Mouse (Mus musculus) heart, embryonic 13.5 days (tissue): Measurements from ENCODE around the gene Nr2f2. TPM values are rescaled to one million over a fixed set of nuclear protein-coding genes. Genes with fewer than 3 reads are reported as not detected.

Experiments used
- ATAC-seq: fragments of 200-750 bp; cut with Nextera tagmentation; 2 replicates; pipeline ENCODE4 v1.8.0; 2017; ENCODE audit warnings: moderate TSS enrichment; ENCODE audit not compliant: insufficient number of reproducible peaks, low FRiP score, low TSS enrichment; ENCODE audit errors: extremely low read depth
- H3K27ac ChIP-seq: fragments of 300-500 bp; sonication (generic); replicated peaks from 2 replicates; pipeline ENCODE4 v1.5.1; 2015; ENCODE audit warnings: moderate library complexity, mild to moderate bottlenecking, inconsistent platforms
- H3K27me3 ChIP-seq: fragments of 300-500 bp; sonication (generic); replicated peaks from 2 replicates; pipeline ENCODE4 v1.6.1; 2015; ENCODE audit warnings: mild to moderate bottlenecking, inconsistent platforms
- H3K36me3 ChIP-seq: fragments of 300-500 bp; sonication (generic); 2 replicates; pipeline ENCODE4 v1.6.1; 2015; ENCODE audit warnings: mild to moderate bottlenecking, inconsistent platforms
- H3K4me1 ChIP-seq: fragments of 300-500 bp; sonication (generic); 2 replicates; pipeline ENCODE4 v1.6.1; 2015; ENCODE audit warnings: inconsistent platforms
- H3K4me2 ChIP-seq: fragments of 300-500 bp; sonication (generic); 2 replicates; pipeline ENCODE4 v1.6.1; 2015; ENCODE audit warnings: inconsistent platforms, mild to moderate bottlenecking, moderate library complexity
- H3K4me3 ChIP-seq: fragments of 300-500 bp; sonication (generic); 2 replicates; pipeline ENCODE4 v1.5.1; 2015; ENCODE audit warnings: moderate library complexity, mild to moderate bottlenecking, inconsistent platforms
- H3K9ac ChIP-seq: fragments of 300-500 bp; sonication (generic); 2 replicates; pipeline ENCODE4 v1.6.1; 2015; ENCODE audit warnings: inconsistent platforms, mild to moderate bottlenecking, moderate library complexity
- H3K9me3 ChIP-seq: fragments of 300-500 bp; sonication (generic); 2 replicates; pipeline ENCODE4 v1.6.1; 2016; ENCODE audit warnings: inconsistent platforms
- WGBS: fragments of 180-500 bp; shearing (Covaris S2); methylation state at CpG from one replicate; pipeline ENCODE4 v1.1.7; 2015; ENCODE audit warnings: mixed read lengths; 5-methylcytosine and 5-hydroxymethylcytosine counted together
- polyA plus RNA-seq: library from polyadenylated mRNA; unstranded; fragments of >200 nt; fragmentation: Nextera tagmentation; extraction: Ambion mirVana; gene quantifications from 2 replicates; pipeline ENCODE4 v1.2.1, GENCODE M21; 2015

The Nr2f2 gene
- polyA plus RNA-seq, 1 experiment from 2014 or later: 27.3 TPM

DNA sequence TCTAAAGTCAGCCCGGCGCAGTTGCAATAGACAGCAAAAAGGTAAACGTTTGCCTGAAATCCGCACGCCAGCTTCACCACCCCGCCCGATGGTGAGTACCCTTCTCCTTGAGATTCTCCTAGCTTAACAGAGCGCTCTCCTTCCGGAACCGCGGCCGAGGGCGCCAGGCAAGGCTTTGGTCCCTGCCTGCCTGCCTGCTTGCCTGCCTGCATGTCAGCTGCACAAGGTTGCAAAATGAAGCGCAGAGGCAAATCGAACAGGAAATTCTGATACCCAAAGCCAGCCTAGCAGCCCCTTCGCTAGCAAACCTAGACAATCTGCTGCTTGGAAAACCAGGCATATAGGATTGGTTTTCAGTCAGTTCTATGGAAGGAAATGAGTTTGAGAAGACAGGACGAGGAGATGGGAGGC is 1.1 kb downstream of the Nr2f2 start:
- WGBS: 2% methylated on average over 17 of the region's 17 CpGs
- Histone ChIP-seq H3K4me1 (peaks cover 25% of the 10 kb centered on the region), H3K9me3 (no peaks in the 10 kb centered on the region), H3K27ac (peak overlapping the region; percentile 89), H3K9ac (peak overlapping the region; percentile 86), H3K36me3 (no peaks in the 10 kb centered on the region), H3K27me3 (peaks cover 64% of the 10 kb centered on the region), H3K4me2 (peak overlapping the region; percentile 66), H3K4me3 (peak overlapping the region; percentile 64)
- no peak for ATAC-seq

DNA sequence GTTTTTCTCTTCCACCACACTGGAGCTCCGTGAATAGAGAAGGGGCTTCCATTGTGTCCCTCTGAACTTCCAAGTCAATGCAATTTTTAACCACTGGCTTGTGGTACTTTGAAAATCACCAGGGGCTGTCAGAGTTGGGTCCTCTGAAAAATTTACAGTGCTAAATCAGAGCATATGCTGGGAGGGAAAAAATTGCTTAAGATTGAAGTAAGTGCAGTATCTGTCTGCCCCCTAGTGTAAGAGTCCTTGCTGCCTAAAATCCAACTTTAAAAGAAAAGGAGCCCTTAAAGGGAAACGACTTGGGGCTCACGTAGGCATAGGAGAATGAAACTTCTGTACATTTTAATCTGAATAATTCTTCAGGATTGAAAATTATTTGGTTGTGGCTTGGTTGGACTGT is 1.7 kb downstream of the Nr2f2 start:
- no peaks in the 10 kb centered on the region for H3K9me3 ChIP-seq
- no peak for ATAC-seq
- H3K9ac ChIP-seq: peak overlapping the region; percentile 86
- H3K27ac ChIP-seq: peak overlapping the region; percentile 89
- peak overlapping the region; percentile 66 for H3K4me2 ChIP-seq
- H3K4me3 ChIP-seq: peak overlapping the region; percentile 64
- no peaks in the 10 kb centered on the region for H3K36me3 ChIP-seq
- peaks cover 58% of the 10 kb centered on the region for H3K27me3 ChIP-seq
- WGBS: 0% methylated on average over 3 of the region's 3 CpGs
- peaks cover 24% of the 10 kb centered on the region for H3K4me1 ChIP-seq

DNA sequence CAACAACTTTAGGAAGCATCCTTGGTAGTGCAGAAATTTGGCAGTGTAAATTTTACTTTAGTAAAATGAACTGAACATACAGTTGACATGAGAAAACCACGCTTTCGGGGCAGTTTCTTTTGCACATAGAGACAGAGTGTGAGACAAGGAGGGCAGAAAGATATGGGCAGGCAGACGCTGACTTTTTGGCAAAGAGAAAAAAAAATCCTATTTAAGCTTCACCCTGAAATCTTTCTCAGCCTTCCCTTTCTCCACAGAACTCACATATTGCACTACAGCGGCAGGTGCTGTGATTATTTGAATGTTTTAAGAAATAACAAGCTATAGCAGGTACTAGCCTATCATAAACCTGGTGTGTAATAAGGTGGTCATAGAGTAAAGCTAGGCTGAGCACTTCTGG is 3.2 kb downstream of the Nr2f2 start:
- H3K27ac ChIP-seq: no peak overlapping the region
- no peaks in the 10 kb centered on the region for H3K9me3 ChIP-seq
- H3K27me3 ChIP-seq: peaks cover 47% of the 10 kb centered on the region
- H3K4me1 ChIP-seq: peaks cover 12% of the 10 kb centered on the region
- peak overlapping the region; percentile 14 for H3K4me3 ChIP-seq
- no peak for ATAC-seq
- WGBS: 30% methylated on average over 4 of the region's 4 CpGs
- peak overlapping the region; percentile 82 for H3K4me2 ChIP-seq
- peak overlapping the region; percentile 33 for H3K9ac ChIP-seq
- H3K36me3 ChIP-seq: no peaks in the 10 kb centered on the region

DNA sequence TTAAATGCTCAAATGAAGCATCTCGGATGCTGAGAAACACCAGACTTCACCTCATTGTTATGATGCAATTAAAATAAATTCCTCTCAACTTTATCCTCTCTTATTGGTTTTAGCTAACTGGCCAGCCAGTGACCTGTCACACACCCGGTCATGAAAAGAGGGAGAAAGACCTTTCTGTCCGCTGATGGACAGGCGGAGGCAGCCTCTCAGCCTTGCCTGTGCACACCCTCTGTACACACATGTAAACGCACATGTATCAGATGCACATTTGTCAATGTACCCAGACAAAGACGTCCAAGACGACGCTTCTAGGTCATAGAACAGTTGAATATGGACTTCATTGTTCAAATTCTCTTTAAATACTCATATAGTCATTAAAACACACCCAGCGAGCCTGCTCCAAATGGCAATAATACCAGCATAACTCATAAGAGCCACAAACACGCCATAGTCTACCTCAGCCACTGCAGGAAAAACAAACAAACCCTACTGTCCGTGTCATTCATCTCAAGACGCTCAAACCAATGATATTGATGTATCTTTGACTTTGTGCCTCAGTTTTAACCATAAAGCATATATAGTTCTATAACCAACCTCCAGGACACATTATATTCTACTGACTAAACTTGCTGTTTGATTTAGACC is 3.9 kb downstream of the Nr2f2 start:
- Histone ChIP-seq H3K27ac (peak overlapping the region; percentile 98), H3K9ac (peak overlapping the region; percentile 81), H3K27me3 (peaks cover 47% of the 10 kb centered on the region), H3K9me3 (no peaks in the 10 kb centered on the region), H3K4me1 (peaks cover 18% of the 10 kb centered on the region), H3K36me3 (peaks cover 2% of the 10 kb centered on the region), H3K4me2 (peak overlapping the region; percentile 82), H3K4me3 (peak overlapping the region; percentile 80)
- 16% methylated on average over 12 of the region's 12 CpGs for WGBS
- no peak for ATAC-seq

DNA sequence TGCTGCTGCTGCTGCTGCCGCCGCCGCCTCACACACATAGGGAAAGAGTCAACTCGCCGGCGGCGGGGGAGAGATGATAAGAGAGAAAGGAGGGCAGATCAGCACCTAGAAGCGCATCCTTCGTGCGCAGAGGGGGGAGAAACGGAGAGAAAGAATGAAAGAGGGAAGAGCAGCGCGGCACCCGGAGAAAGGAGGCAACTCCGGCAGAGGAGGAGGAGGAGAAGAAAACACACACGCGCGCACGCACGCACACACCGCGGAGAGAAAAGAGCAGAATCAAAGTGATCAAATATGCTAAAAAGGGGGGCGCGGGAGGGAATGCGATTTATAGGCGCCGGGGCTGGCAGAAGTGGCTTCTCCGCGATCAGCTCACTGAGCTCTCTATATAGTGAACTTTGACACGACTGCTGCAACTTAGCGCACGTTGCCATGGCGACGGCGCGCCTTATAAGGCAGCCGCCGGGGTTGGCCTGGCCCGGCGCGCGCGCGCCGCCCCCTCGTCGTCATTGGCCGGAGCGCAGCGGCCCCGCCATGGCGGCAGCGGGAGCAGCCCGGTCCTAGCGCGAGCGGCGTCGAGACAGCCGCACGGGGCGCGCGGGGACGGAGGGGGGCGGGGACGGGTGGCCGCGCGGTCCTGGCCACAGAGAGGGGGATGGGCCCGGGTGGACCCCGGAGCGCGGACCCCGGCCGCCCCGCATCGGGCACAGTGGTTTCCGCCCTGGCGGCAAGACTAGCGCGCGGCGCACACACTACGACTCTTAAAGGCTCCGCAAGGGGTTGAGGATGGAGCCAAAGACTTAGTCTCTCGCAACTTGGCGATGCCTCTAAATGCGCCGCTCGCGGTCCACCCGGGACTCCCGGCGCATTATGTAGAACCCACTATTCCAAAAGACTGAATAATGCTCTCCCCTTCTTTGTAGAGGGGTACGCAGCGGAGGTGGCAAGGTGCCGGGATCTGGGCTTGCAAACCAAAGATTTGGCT is 4.9 kb downstream of the Nr2f2 start:
- H3K4me1 ChIP-seq: peaks cover 18% of the 10 kb centered on the region
- H3K9me3 ChIP-seq: no peaks in the 10 kb centered on the region
- peak overlapping the region; percentile 82 for H3K4me2 ChIP-seq
- peaks cover 47% of the 10 kb centered on the region for H3K27me3 ChIP-seq
- peaks cover 10% of the 10 kb centered on the region for H3K36me3 ChIP-seq
- H3K4me3 ChIP-seq: peak overlapping the region; percentile 80
- peak overlapping the region; percentile 98 for H3K27ac ChIP-seq
- peak; percentile 78 for ATAC-seq
- H3K9ac ChIP-seq: peak overlapping the region; percentile 97
- WGBS: under 1% methylated on average over 97 of the region's 98 CpGs

DNA sequence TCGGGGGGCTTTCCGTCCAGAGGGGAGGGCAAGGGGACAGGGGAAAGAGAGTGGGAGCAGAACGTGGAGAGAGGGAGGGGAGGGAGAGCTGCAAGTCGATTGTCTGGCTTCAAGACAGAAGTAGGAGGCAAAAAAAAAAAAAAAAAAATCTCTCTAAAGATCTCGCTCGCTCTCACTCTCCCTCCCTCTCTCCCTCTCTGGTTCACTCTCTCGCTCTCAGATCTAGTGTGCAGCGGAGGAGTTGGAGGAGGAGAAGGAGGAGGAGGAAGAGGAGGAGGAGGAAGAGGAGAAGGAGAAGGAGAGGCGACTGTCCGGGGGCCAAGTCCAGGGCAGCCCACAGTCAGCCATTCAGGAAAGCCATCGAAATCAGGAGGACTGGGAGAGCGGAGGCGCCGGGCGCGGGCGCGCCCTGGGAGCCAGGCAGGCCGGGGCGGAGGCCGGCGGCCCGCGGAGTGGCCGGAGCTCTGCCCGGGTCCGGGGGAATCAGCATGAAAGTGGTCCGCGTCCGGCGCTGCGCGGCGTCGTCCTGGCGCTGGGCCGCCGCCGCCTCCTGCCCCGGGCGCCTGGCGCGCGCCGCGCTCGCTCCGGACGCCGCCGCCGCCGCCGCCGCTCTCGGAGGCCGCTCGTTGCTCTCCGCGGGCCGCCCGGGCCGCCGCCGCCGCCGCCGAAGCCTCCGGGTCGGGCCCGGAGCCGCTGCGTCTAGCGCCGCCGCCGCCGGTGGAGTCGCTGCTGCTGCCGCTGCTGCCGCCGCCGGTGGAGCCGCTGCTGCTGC is 5.7 kb downstream of the Nr2f2 start:
- H3K9ac ChIP-seq: peak overlapping the region; percentile 97
- under 1% methylated on average over 51 of the region's 84 CpGs for WGBS
- peak overlapping the region; percentile 82 for H3K4me2 ChIP-seq
- peak overlapping the region; percentile 80 for H3K4me3 ChIP-seq
- peak overlapping the region; percentile 98 for H3K27ac ChIP-seq
- ATAC-seq: no peak
- peaks cover 19% of the 10 kb centered on the region for H3K36me3 ChIP-seq
- H3K4me1 ChIP-seq: peaks cover 18% of the 10 kb centered on the region
- H3K9me3 ChIP-seq: no peaks in the 10 kb centered on the region
- peaks cover 51% of the 10 kb centered on the region for H3K27me3 ChIP-seq

DNA sequence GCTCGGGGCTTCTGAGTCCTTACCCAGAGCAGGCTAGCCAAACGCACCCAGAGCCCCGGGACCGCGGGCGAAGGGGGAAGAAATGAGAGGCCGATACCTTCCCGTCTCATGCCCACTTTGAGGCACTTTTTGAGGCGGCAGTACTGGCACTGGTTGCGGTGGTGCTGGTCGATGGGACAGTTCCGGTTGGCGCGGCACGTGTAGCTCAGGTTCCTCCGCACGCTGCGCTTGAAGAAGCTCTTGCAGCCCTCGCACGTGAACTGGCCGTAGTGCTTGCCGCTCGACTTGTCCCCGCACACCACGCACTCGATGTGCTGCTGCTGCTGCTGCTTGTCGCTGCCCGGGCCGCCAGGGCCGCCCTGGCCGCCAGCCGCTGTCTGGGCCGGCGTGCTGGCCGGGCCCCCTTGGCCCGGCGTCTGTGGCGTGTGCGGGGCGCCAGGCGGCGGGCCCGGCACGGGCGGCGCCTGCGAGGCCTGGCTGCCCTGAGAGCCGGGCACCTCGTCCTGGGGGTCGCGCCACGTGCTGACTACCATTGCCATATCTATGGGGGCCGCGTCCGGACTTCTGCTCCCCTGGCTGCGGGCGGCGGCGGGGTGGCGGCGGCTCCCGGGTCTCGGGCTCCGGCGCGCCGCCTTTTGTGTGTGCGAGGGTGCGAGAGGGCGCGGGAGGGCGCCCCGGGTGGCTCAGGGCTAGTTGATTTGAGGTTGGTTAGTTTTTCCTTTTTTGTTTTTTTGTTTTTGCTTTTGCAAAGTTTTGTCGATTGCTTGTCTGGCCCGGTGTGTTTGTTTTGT is 6.5 kb downstream of the Nr2f2 start:
- peaks cover 23% of the 10 kb centered on the region for H3K36me3 ChIP-seq
- H3K4me1 ChIP-seq: peaks cover 18% of the 10 kb centered on the region
- H3K27me3 ChIP-seq: peaks cover 57% of the 10 kb centered on the region
- H3K27ac ChIP-seq: peak overlapping the region; percentile 98
- H3K9me3 ChIP-seq: no peaks in the 10 kb centered on the region
- WGBS: under 1% methylated on average over 75 of the region's 75 CpGs
- peak overlapping the region; percentile 97 for H3K9ac ChIP-seq
- ATAC-seq: no peak
- peak overlapping the region; percentile 82 for H3K4me2 ChIP-seq
- peak overlapping the region; percentile 80 for H3K4me3 ChIP-seq

DNA sequence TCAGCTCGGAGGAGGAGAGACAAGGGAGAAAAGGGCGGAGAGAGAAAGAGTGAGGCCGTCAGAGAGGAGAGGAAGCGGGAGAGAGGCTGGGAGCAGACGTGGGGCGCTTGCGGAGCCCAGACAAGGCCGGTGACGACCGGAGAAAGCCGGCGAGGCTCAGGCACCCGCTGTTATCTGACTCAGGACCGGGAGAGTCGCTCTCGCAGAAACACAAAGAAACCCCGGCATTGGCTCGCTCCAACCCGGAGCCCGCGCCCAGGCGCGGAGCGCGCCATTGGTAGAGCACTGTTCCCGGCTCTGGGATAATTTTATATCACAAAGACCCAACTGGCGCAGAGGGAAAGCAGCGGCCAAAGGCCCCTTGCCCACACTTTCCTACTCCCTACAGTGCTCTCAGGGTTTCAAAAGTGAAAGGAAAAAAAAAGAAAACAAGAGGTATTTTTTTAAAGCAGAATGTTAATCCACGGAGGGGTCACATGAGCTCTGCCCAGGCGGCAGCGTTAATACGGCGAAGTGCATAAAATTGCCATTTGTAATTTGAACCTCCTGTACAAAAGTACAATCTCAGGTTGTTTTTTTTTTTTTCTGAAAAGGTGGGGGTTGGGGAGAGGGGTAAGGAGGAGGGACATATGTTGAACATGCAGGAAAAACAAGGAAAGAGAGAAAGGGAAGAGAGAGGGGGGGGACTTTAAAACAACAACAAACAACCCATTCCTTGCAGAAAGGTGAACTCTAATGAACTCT is 7.5 kb downstream of the Nr2f2 start:
- H3K4me2 ChIP-seq: peak overlapping the region; percentile 82
- H3K9ac ChIP-seq: peak overlapping the region; percentile 97
- peaks cover 18% of the 10 kb centered on the region for H3K4me1 ChIP-seq
- peak overlapping the region; percentile 80 for H3K4me3 ChIP-seq
- H3K9me3 ChIP-seq: no peaks in the 10 kb centered on the region
- no peak for ATAC-seq
- H3K27ac ChIP-seq: peak overlapping the region; percentile 98
- under 1% methylated on average over 33 of the region's 33 CpGs for WGBS
- peaks cover 28% of the 10 kb centered on the region for H3K36me3 ChIP-seq
- peaks cover 55% of the 10 kb centered on the region for H3K27me3 ChIP-seq

DNA sequence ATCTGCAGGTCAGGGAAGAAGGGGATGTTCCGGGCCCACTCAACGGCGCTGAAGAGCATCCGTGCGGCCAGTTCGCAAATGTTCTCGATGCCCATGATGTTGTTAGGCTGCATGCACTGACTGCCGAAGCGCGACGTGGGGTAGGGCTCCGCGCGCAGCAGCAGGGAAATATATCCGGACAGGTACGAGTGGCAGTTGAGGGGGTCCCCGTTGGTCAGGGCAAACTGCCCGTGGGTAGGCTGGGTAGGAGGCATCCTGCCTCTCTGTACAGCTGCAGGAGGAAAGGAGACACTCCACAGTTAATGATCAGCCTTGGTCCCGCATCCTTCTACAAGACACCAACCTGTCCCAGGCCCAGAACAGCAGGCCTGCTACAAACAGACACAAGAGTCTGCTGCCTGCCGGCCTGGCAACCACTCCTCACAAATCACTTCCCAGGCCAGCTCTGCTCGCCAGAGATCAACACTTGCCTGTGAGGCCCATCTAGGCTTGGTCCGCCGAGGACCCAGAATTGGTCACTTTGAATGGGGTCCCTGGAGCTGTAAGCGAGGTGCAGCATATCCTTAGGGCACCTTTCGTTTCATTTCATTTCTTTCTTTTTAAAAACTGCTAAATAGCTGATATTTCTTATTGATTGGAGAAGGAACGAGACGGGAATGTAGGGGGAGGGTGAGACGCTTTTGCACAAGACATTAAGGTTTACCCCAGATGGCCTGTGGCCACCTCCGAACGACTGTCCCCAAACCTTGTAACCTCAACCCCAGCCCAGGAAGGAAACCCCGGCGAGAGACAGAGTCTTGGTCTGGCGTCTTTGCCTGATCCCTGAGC is 8.3 kb downstream of the Nr2f2 start:
- no peak; the same call in 1 of the 2 replicates for ATAC-seq
- Histone ChIP-seq H3K4me2 (peak overlapping the region; percentile 82), H3K4me3 (peak overlapping the region; percentile 80), H3K4me1 (peaks cover 18% of the 10 kb centered on the region), H3K9ac (peak overlapping the region; percentile 97), H3K27ac (peak overlapping the region; percentile 98), H3K9me3 (no peaks in the 10 kb centered on the region), H3K27me3 (peaks cover 49% of the 10 kb centered on the region), H3K36me3 (peaks cover 28% of the 10 kb centered on the region)
- 4% methylated on average over 33 of the region's 33 CpGs for WGBS
